Mouse (Mus musculus): ENCODE measurements around the gene Lig4. TPM values are rescaled to one million over a fixed set of nuclear protein-coding genes. Genes with fewer than 3 reads are reported as not detected.

Lig4 gene
- total RNA-seq, 1 experiment from 2014 or later = 8.1 TPM

GRCm38 (mm10) chr8:9929746-9930445 is 47.6 kb downstream of the Lig4 start:
- no peak for DNase-seq

Other genes starting within 250 kb of the Lig4 start
- gene Fam155a, start 206.5 kb downstream of the Lig4 start, total RNA-seq (2021) = 5.5 and 7.9 TPM in 2 replicates
- gene Gm10217, start 113.4 kb downstream of the Lig4 start, total RNA-seq (2021) = not detected in 2 replicates
- 23.1 and 23.4 TPM in 2 replicates for gene Abhd13, start within 50 bp of the Lig4 start, total RNA-seq (2021)
- 3.7 and 5.0 TPM in 2 replicates for gene Tnfsf13b, start 28.8 kb upstream of the Lig4 start, total RNA-seq (2021)
- not detected in 2 replicates for gene Myo16, start 176.2 kb upstream of the Lig4 start, total RNA-seq (2021)